Mouse (Mus musculus): ENCODE measurements at regions not wholly inside any gene's neighbourhood (a gene's known extent, or its start where the extent isn't known, plus 50 kb on each side); places are given as distances from the start of the nearest gene placed in this dataset.

DNA sequence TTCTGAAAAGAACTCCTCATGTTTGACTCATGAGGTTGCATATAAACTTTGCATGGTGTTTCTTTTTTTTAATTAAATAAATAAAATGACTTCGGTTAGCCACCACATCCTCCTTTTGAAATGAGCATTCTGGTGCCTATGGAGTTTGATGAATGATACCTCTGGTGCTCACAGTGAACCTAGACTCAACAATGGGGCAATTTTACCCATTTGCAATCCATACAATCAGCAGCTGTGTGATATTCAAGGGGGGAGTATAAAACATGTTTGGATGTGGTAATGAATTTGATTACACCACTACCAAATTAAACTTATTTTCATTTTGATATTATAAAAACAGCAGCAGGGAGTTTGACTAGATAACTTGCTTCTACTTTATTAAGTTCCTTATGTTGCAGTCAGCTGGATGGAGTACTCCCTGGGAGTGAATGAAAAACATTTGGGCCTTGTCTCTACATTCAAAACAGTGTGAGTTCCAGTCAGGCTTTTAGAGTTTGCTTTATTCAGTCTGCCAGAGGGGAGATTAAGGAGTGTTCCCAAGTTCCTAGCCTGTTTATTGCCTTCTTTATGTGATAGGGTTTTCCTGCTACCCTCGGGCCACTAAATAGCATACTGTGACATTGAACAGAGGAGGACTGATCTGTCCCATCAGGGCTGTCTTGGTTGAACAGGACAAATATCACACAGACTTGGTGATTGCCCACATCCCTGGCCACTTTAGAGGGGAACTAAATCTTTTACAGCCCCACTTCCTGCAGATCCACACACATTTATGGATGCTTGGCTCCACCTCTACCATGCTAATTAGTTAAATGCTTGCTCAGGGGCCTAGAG, 195.5 kb upstream of the Zfp804b start:
- H3K4me3 ChIP-seq (ENCODE audit: low read depth, low read length): no peak overlapping the region

DNA sequence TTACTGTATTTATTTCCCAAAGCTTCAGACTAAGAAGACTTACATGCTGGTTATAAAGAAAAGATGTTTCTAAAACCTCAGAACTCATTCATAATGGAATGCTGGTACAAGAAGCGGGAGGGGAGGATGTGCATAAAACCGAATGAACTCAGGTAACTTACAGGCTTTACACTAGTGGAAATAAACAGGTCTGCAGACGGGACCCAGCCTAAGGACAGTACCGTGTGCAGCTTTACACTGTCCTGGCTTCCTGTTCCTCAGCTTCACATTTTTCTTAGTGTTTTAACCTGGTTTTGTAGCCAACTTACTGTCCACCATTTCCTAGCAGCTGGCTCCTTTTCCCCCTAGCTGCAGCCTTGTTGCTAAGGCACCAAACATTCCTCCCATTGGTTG, 196.1 kb upstream of the Zfp804b start:
- Histone ChIP-seq H3K27me3 (ENCODE audit: control insufficient read depth, insufficient read depth, low read length) (no peaks in the 10 kb centered on the region), H3K4me3 (ENCODE audit: low read depth, low read length) (no peak overlapping the region), H3K4me1 (ENCODE audit: control insufficient read depth, insufficient read depth, low read length) (no peaks in the 10 kb centered on the region), H3K36me3 (ENCODE audit: control insufficient read depth, insufficient read depth, low read length) (no peaks in the 10 kb centered on the region), H3K27ac (ENCODE audit: low read depth, low read length) (no peak overlapping the region), H3K9ac (ENCODE audit: low read depth, low read length) (no peak overlapping the region), H3K9me3 (replicated peaks; ENCODE audit: control insufficient read depth, low read length) (no peaks in the 10 kb centered on the region), H3K4me2 (no peak overlapping the region)
- whole genome bisulfite sequencing (ENCODE audit: insufficient replicate concordance): 76% methylated on average over 4 of the region's 4 CpGs
- ATAC-seq (replicated peaks; ENCODE audit: insufficient number of reproducible peaks, low FRiP score, low TSS enrichment): no peak

More for the DNA sequence above, 195.5 kb upstream of the Zfp804b start:
- 60% methylated on average over 2 of the region's 2 CpGs for WGBS (ENCODE audit: insufficient replicate concordance)
- no peak overlapping the region for H3K9ac ChIP-seq (ENCODE audit: low read depth, low read length)
- H3K4me1 ChIP-seq (ENCODE audit: control insufficient read depth, insufficient read depth, low read length): no peaks in the 10 kb centered on the region
- no peaks in the 10 kb centered on the region for H3K9me3 ChIP-seq (replicated peaks; ENCODE audit: control insufficient read depth, low read length)
- no peaks in the 10 kb centered on the region for H3K27me3 ChIP-seq (ENCODE audit: control insufficient read depth, insufficient read depth, low read length)
- ATAC-seq (replicated peaks; ENCODE audit: insufficient number of reproducible peaks, low FRiP score, low TSS enrichment): no peak
- no peak overlapping the region for H3K4me2 ChIP-seq
- no peak overlapping the region for H3K27ac ChIP-seq (ENCODE audit: low read depth, low read length)
- no peaks in the 10 kb centered on the region for H3K36me3 ChIP-seq (ENCODE audit: control insufficient read depth, insufficient read depth, low read length)

DNA sequence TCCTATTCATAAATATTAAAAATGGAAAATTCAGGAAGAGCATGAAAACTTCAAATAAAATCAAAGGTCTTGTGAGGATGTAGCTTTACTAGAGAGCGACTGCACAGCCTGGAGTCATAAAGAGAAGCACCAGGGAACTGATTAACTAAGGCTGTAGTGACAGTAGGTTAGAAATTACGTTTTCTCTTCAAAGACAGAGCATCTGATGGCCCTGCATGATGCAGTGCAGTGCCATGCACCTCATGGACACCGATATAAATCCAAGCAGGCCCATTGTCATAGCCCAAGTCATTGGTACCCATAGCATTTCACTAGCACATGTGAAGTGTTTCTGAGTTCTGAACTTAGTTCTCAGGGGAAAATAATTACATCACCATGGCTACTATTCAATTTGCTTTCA, 199.3 kb upstream of the Zfp804b start:
- no peak overlapping the region for H3K4me3 ChIP-seq (ENCODE audit: low read depth, low read length)
- ATAC-seq (replicated peaks; ENCODE audit: insufficient number of reproducible peaks, low FRiP score, low TSS enrichment): no peak
- no peaks in the 10 kb centered on the region for H3K27me3 ChIP-seq (ENCODE audit: control insufficient read depth, insufficient read depth, low read length)
- H3K4me1 ChIP-seq (ENCODE audit: control insufficient read depth, insufficient read depth, low read length): no peaks in the 10 kb centered on the region
- H3K27ac ChIP-seq (ENCODE audit: low read depth, low read length): no peak overlapping the region
- H3K9ac ChIP-seq (ENCODE audit: low read depth, low read length): no peak overlapping the region
- 71% methylated on average over 3 of the region's 3 CpGs for WGBS (ENCODE audit: insufficient replicate concordance)
- H3K9me3 ChIP-seq (replicated peaks; ENCODE audit: control insufficient read depth, low read length): no peaks in the 10 kb centered on the region
- H3K4me2 ChIP-seq: no peak overlapping the region
- H3K36me3 ChIP-seq (ENCODE audit: control insufficient read depth, insufficient read depth, low read length): no peaks in the 10 kb centered on the region

DNA sequence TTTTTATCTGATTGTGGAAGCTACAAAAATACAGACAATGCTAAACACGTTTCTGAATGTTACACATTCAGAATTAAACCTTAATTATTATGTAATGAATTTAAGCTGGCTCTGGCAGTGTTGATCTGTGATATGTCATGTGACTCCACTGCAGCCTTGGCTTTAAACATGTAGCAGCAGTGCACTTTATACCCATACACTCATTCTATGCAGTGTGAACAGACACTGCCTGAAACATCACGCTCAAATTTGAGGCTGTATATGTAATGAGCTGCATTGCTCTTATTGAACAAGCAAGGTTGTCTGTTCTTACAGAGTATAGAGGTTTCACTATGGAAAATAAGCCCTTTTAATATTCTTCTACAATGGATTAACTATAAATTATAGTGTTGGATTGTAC, 235.9 kb upstream of the Zfp804b start:
- no peak overlapping the region for H3K4me2 ChIP-seq
- 57% methylated on average over 2 of the region's 2 CpGs for WGBS (ENCODE audit: insufficient replicate concordance)
- no peaks in the 10 kb centered on the region for H3K27me3 ChIP-seq (ENCODE audit: control insufficient read depth, insufficient read depth, low read length)
- no peak overlapping the region for H3K9ac ChIP-seq (ENCODE audit: low read depth, low read length)
- H3K4me1 ChIP-seq (ENCODE audit: control insufficient read depth, insufficient read depth, low read length): no peaks in the 10 kb centered on the region
- H3K9me3 ChIP-seq (replicated peaks; ENCODE audit: control insufficient read depth, low read length): no peaks in the 10 kb centered on the region
- no peak overlapping the region for H3K27ac ChIP-seq (ENCODE audit: low read depth, low read length)
- H3K36me3 ChIP-seq (ENCODE audit: control insufficient read depth, insufficient read depth, low read length): no peaks in the 10 kb centered on the region
- ATAC-seq (replicated peaks; ENCODE audit: insufficient number of reproducible peaks, low FRiP score, low TSS enrichment): no peak
- no peak overlapping the region for H3K4me3 ChIP-seq (ENCODE audit: low read depth, low read length)

DNA sequence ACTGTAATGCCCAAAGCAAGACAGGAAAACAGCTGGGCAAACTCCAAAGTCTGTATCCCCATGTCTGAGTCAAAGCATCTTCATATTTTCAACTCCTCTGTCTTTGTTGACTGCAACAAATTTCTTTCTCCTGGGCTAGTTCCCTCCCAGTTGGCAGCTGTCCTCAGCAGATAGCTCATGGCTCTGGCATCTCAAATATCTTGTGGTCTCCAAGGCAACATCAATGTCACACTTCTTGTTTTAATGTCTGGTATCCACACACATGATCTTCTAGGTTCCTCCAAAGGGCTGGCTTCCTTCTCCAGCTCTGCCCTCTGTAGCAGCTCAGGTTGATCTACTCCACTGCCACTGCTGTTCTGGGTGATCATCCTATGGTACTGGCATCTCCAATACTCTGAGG, 242.0 kb upstream of the Zfp804b start:
- Histone ChIP-seq H3K4me2 (no peak overlapping the region), H3K36me3 (ENCODE audit: control insufficient read depth, insufficient read depth, low read length) (no peaks in the 10 kb centered on the region), H3K9ac (ENCODE audit: low read depth, low read length) (no peak overlapping the region), H3K4me3 (ENCODE audit: low read depth, low read length) (no peak overlapping the region), H3K9me3 (replicated peaks; ENCODE audit: control insufficient read depth, low read length) (no peaks in the 10 kb centered on the region), H3K27ac (ENCODE audit: low read depth, low read length) (no peak overlapping the region), H3K4me1 (ENCODE audit: control insufficient read depth, insufficient read depth, low read length) (no peaks in the 10 kb centered on the region), H3K27me3 (ENCODE audit: control insufficient read depth, insufficient read depth, low read length) (no peaks in the 10 kb centered on the region)
- no peak for ATAC-seq (replicated peaks; ENCODE audit: insufficient number of reproducible peaks, low FRiP score, low TSS enrichment)

DNA sequence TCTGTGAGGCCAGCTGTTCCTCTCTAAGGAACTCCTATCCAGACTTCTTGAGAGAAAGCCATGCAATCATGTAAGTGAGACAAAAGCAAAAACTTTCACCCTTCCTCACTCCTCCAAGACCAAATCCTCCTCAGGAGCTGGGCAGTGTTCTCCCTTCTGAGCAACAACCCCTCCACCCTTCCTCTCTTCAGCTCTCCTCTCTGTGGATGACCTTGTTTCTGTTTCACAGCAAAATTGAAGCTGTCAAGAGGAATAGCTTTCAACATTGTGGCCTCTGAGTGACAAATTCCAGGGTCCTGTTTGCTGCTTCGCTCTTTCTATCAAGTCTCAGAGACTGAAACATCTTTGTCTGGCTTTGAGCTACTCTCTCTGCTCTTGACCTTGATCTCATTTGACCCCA, 255.9 kb upstream of the Zfp804b start:
- Histone ChIP-seq H3K4me2 (no peak overlapping the region), H3K4me1 (ENCODE audit: control insufficient read depth, insufficient read depth, low read length) (no peaks in the 10 kb centered on the region), H3K9me3 (replicated peaks; ENCODE audit: control insufficient read depth, low read length) (no peaks in the 10 kb centered on the region), H3K4me3 (ENCODE audit: low read depth, low read length) (no peak overlapping the region), H3K27me3 (ENCODE audit: control insufficient read depth, insufficient read depth, low read length) (no peaks in the 10 kb centered on the region), H3K36me3 (ENCODE audit: control insufficient read depth, insufficient read depth, low read length) (no peaks in the 10 kb centered on the region), H3K27ac (ENCODE audit: low read depth, low read length) (no peak overlapping the region), H3K9ac (ENCODE audit: low read depth, low read length) (no peak overlapping the region)
- ATAC-seq (replicated peaks; ENCODE audit: insufficient number of reproducible peaks, low FRiP score, low TSS enrichment): peak; percentile 61; the same call in 1 of the 2 replicates
- 22% methylated on average over 1 of the region's 1 CpGs for WGBS (ENCODE audit: insufficient replicate concordance)

DNA sequence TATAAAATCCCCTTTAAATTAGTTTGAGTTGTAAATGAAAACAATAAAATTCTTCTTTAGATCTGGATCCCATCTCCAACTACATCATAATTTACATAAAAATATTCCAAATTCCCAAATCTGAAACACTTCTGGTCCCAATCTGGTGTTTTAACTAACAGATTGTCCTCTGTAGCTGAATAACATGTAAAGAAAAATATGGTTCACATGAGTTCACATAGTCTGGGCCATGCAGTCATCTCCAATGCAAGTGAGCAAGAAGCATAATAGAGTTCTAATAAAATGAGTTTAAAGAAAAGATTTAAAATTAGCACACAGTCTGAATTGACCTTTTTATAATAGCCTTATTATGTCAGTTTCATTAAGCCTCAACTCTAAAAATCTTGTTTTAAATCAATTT, 263.0 kb upstream of the Zfp804b start:
- no peaks in the 10 kb centered on the region for H3K36me3 ChIP-seq (ENCODE audit: control insufficient read depth, insufficient read depth, low read length)
- no peaks in the 10 kb centered on the region for H3K4me1 ChIP-seq (ENCODE audit: control insufficient read depth, insufficient read depth, low read length)
- H3K4me2 ChIP-seq: no peak overlapping the region
- H3K9me3 ChIP-seq (replicated peaks; ENCODE audit: control insufficient read depth, low read length): no peaks in the 10 kb centered on the region
- no peak overlapping the region for H3K9ac ChIP-seq (ENCODE audit: low read depth, low read length)
- ATAC-seq (replicated peaks; ENCODE audit: insufficient number of reproducible peaks, low FRiP score, low TSS enrichment): no peak
- no peak overlapping the region for H3K4me3 ChIP-seq (ENCODE audit: low read depth, low read length)
- no peaks in the 10 kb centered on the region for H3K27me3 ChIP-seq (ENCODE audit: control insufficient read depth, insufficient read depth, low read length)
- H3K27ac ChIP-seq (ENCODE audit: low read depth, low read length): no peak overlapping the region

DNA sequence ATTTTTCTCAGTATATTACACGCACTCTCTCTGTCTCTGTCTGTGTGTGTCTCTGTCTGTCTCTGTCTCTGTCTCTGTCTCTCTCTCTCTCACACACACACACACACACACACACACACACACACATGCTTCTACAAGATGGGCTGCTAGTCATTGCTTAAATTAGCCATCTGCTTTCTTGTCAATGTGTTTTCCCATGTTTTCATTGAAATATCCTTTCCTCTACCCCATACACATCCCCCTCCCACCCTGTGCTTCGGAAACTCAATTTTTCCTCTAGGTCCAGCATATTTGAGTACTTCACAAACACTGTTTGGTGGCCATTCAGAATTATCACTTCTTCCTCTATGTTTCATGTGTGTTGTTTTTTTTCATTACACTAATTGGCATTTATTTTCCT, 263.4 kb upstream of the Zfp804b start:
- Histone ChIP-seq H3K9ac (ENCODE audit: low read depth, low read length) (no peak overlapping the region), H3K36me3 (ENCODE audit: control insufficient read depth, insufficient read depth, low read length) (no peaks in the 10 kb centered on the region), H3K4me1 (ENCODE audit: control insufficient read depth, insufficient read depth, low read length) (no peaks in the 10 kb centered on the region), H3K27ac (ENCODE audit: low read depth, low read length) (no peak overlapping the region), H3K27me3 (ENCODE audit: control insufficient read depth, insufficient read depth, low read length) (no peaks in the 10 kb centered on the region), H3K9me3 (replicated peaks; ENCODE audit: control insufficient read depth, low read length) (no peaks in the 10 kb centered on the region), H3K4me3 (ENCODE audit: low read depth, low read length) (no peak overlapping the region), H3K4me2 (no peak overlapping the region)
- no peak for ATAC-seq (replicated peaks; ENCODE audit: insufficient number of reproducible peaks, low FRiP score, low TSS enrichment)
- 75% methylated on average over 2 of the region's 2 CpGs for WGBS (ENCODE audit: insufficient replicate concordance)

DNA sequence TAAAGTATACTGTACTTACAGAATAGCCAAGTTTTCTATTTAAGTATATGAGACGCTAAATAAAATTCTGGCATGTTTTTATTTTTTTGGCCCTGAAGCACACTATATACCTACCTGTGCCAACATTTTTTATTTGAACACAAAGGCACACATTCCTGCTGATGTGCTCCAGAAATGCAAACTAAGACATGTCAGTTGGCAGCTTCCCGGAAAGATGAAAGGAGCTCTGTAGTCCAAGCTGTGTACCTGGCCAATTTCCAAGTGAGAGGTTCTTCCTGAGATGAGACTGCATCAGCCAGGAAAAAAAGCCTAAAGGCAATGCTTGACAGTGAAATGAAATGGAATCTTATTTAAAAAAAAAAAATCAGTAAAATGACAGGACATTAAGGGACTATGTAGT, 305.0 kb upstream of the Steap4 start:
- Histone ChIP-seq H3K27me3 (ENCODE audit: control insufficient read depth, insufficient read depth, low read length) (no peaks in the 10 kb centered on the region), H3K4me2 (no peak overlapping the region)
- 81% methylated on average over 2 of the region's 2 CpGs for WGBS (ENCODE audit: insufficient replicate concordance)

More for the DNA sequence above, 305.0 kb upstream of the Steap4 start:
- Histone ChIP-seq H3K4me3 (ENCODE audit: low read depth, low read length) (no peak overlapping the region), H3K9ac (ENCODE audit: low read depth, low read length) (no peak overlapping the region), H3K36me3 (ENCODE audit: control insufficient read depth, insufficient read depth, low read length) (no peaks in the 10 kb centered on the region), H3K4me1 (ENCODE audit: control insufficient read depth, insufficient read depth, low read length) (no peaks in the 10 kb centered on the region), H3K9me3 (replicated peaks; ENCODE audit: control insufficient read depth, low read length) (no peaks in the 10 kb centered on the region), H3K27ac (ENCODE audit: low read depth, low read length) (no peak overlapping the region)
- no peak for ATAC-seq (replicated peaks; ENCODE audit: insufficient number of reproducible peaks, low FRiP score, low TSS enrichment)

Data from heart, embryonic 11.5 days (tissue).